Mouse (Mus musculus) kidney, embryonic 16.5 days (tissue): ENCODE results near the gene Polr1b. TPM values are rescaled to one million over a fixed set of nuclear protein-coding genes. Genes with fewer than 3 reads are reported as not detected.
A peak's percentile ranks its signal among the peaks of the same experiment; 100 is the strongest.

Experiments used
- ATAC-seq: fragments of 200-750 bp; cut with Nextera tagmentation; 2 replicates; pipeline ENCODE4 v1.8.0; 2017; ENCODE audit warnings: moderate TSS enrichment; ENCODE audit not compliant: low FRiP score, low TSS enrichment
- H3K27ac ChIP-seq: fragments of 300-500 bp; sonication (generic); 2 replicates; pipeline ENCODE4 v1.5.1; 2014; ENCODE audit warnings: low read length
- H3K27me3 ChIP-seq: fragments of 300-500 bp; sonication (generic); 2 replicates; pipeline ENCODE4 v1.6.1; 2014; ENCODE audit warnings: low read length, control low read depth, mixed read lengths; ENCODE audit not compliant: insufficient read depth
- H3K36me3 ChIP-seq: fragments of 300-500 bp; sonication (generic); 2 replicates; pipeline ENCODE4 v1.6.1; 2014; ENCODE audit warnings: low read length, control low read depth, mixed read lengths; ENCODE audit not compliant: insufficient read depth
- H3K4me1 ChIP-seq: fragments of 300-500 bp; sonication (generic); 2 replicates; pipeline ENCODE4 v1.6.1; 2014; ENCODE audit warnings: low read length, control low read depth, mixed read lengths; ENCODE audit not compliant: insufficient read depth
- H3K4me2 ChIP-seq: fragments of 300-500 bp; sonication (generic); replicated peaks from 2 replicates; pipeline ENCODE4 v1.6.1; 2014; ENCODE audit warnings: low read depth, low read length
- H3K4me3 ChIP-seq: fragments of 300-500 bp; sonication (generic); 2 replicates; pipeline ENCODE4 v1.5.1; 2014; ENCODE audit warnings: mild to moderate bottlenecking, low read length
- H3K9ac ChIP-seq: fragments of 300-500 bp; sonication (generic); replicated peaks from 2 replicates; pipeline ENCODE4 v1.6.1; 2014; ENCODE audit warnings: low read length
- H3K9me3 ChIP-seq: fragments of 300-500 bp; sonication (generic); 2 replicates; pipeline ENCODE4 v1.6.1; 2016; ENCODE audit warnings: low read length, control low read depth
- WGBS: fragments of 180-500 bp; shearing (Covaris S2); extraction: QIAGEN DNeasy Blood & Tissue Kit; methylation state at CpG from one replicate; pipeline ENCODE4 v1.1.7; 2014; 5-methylcytosine and 5-hydroxymethylcytosine counted together
- polyA plus RNA-seq: library from polyadenylated mRNA; unstranded; fragments of >200 nt; fragmentation: Nextera tagmentation; extraction: Ambion mirVana; gene quantifications from 2 replicates; pipeline ENCODE4 v1.2.1, GENCODE M21; 2015

Gene Polr1b
- polyA plus RNA-seq, 1 experiment from 2014 or later = 27.2 TPM

- no peaks in the 10 kb centered on the region for H3K27me3 ChIP-seq
- H3K9me3 ChIP-seq = no peaks in the 10 kb centered on the region
- H3K27ac ChIP-seq = no peak overlapping the region
- H3K4me1 ChIP-seq = no peaks in the 10 kb centered on the region
- no peak overlapping the region for H3K4me2 ChIP-seq
- ATAC-seq = peak; percentile 59
- H3K36me3 ChIP-seq = no peaks in the 10 kb centered on the region
- H3K9ac ChIP-seq = no peak overlapping the region
- WGBS = 38% methylated on average over 7 of the region's 7 CpGs
- H3K4me3 ChIP-seq = no peak overlapping the region
These were observed 73.7 kb downstream of the Polr1b start for GRCm38 (mm10) chr2:129174474-129174873.

DNA sequence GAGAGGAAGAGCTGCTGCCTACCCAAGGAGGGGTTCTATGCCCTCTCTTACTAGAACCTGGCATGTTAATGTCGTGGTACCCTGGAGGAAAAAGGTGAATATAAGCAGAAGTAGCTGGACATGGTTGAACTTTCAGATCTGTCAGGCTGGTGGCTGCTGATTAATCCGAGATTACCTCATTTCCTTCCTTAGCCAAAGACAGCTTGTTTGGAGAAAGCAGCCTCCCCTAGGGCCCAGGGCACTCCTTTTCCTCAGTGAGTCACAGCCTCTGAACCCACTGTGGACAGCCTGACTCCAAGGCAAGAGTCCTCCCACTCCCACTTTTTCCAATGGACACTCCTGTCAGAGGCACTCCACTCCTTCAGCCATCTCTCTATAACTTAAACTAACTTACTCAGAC lies 74.8 kb downstream of the Polr1b start:
- H3K4me3 ChIP-seq = no peak overlapping the region
- no peak overlapping the region for H3K9ac ChIP-seq
- H3K36me3 ChIP-seq = no peaks in the 10 kb centered on the region
- no peak overlapping the region for H3K27ac ChIP-seq
- no peaks in the 10 kb centered on the region for H3K9me3 ChIP-seq
- 0 out of 2 replicates have a peak, but pooled peaks have one; percentile 39 for ATAC-seq
- no peaks in the 10 kb centered on the region for H3K27me3 ChIP-seq
- H3K4me2 ChIP-seq = no peak overlapping the region
- 52% methylated on average over 2 of the region's 2 CpGs for whole genome bisulfite sequencing
- H3K4me1 ChIP-seq = no peaks in the 10 kb centered on the region

Other genes with a start within 250 kb of the Polr1b start
- 8.1 TPM in 2 replicates for gene Fbln7, start 238.0 kb upstream of the Polr1b start, polyA plus RNA-seq
- 7.9 and 8.2 TPM in 2 replicates for gene Zc3h8, start 156.9 kb upstream of the Polr1b start, polyA plus RNA-seq
- gene Zc3h6, start 133.6 kb upstream of the Polr1b start, polyA plus RNA-seq = 1.4 and 2.3 TPM in 2 replicates
- gene Gm10762, start 133.3 kb upstream of the Polr1b start, polyA plus RNA-seq = 12.7 and 12.9 TPM in 2 replicates
- gene Vinac1, start 52.8 kb upstream of the Polr1b start, polyA plus RNA-seq = 0.04 TPM in 1 of 2 replicates, not detected in the other
- gene Ttl, start 35.1 kb upstream of the Polr1b start, polyA plus RNA-seq = 13.4 TPM in 2 replicates
- 26.1 and 27.0 TPM in 2 replicates for gene Chchd5, start 28.7 kb downstream of the Polr1b start, polyA plus RNA-seq
- 28.3 and 31.3 TPM in 2 replicates for gene Slc20a1, start 97.8 kb downstream of the Polr1b start, polyA plus RNA-seq
- gene Ckap2l, start 196.2 kb downstream of the Polr1b start, polyA plus RNA-seq = 43.7 and 52.2 TPM in 2 replicates
- not detected in 2 replicates for gene Il1a, start 209.0 kb downstream of the Polr1b start, polyA plus RNA-seq